Comparison of ENCODE assay signal across 31 mouse cellular contexts in the genomic region with DNA sequence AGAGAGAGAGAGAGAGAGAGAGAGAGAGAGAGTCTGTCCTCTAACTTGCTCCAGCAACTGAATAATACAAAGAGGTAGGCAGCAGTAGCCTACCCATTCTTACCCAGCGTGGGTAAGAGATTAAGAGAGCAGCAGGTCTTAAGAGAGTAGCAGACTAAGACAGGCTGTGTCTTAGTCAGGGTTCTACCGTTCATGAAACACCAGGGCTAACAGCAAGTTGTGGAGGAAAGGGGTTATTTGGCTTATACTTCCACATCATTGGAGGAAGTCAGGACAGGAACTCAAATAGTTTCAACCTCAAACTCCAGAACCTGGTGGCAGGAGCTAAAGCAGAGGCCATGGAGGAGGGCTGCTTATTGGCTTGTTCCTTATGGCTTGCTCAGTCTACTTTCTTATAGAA. TPM values are rescaled to one million over a fixed set of nuclear protein-coding genes. Genes with fewer than 3 reads are reported as not detected.
DNase-seq lines count a peak whose midpoint lies in the region; ATAC-seq and TF ChIP-seq lines count a peak whose summit lies in the region.
"Had no signal": no experiment of that assay in that cellular context is flagged by ENCODE, and none has a peak within 500 bp of the region (broad histone marks: within the 10 kb centered on the region; RNA-seq: fewer than 3 reads in every experiment).

No protein-coding gene starts in this region.

- 0 out of 2 replicates have a peak overlapping the region, but pooled peaks have one; percentile 76 for H3K4me2 ChIP-seq in liver, embryonic 13.5 days
- no peak overlapping the region for H3K4me2 ChIP-seq in liver, embryonic 12.5 days
- H3K4me2 ChIP-seq in CH12.LX (ENCODE audit: insufficient read depth, low read depth, poor library complexity, severe bottlenecking), result peak overlapping the region; percentile 92
- no peak overlapping the region for H3K4me2 ChIP-seq in forebrain, postnatal 0 days (ENCODE audit: low read depth)
- H3K4me2 ChIP-seq: embryonic facial prominence, embryonic 15.5 days; hindbrain, embryonic 13.5 days; midbrain, embryonic 15.5 days had no signal

- no peak overlapping the region for H3K27ac ChIP-seq in liver, embryonic 13.5 days
- no peak overlapping the region for H3K27ac ChIP-seq in liver, embryonic 12.5 days
- H3K27ac ChIP-seq in CH12.LX (ENCODE audit: insufficient read depth, low read depth), result peak overlapping the region; percentile 54
- H3K27ac ChIP-seq in bone marrow, adult 2 months (ENCODE audit: control insufficient read depth, insufficient read depth, low read depth, low read length, poor library complexity), result peak overlapping the region; percentile 19; the same call in 1 of the 2 replicates
- no peak overlapping the region for H3K27ac ChIP-seq in forebrain, postnatal 0 days (ENCODE audit: low read depth, low read length)
- H3K27ac ChIP-seq: embryonic facial prominence, embryonic 15.5 days; hindbrain, embryonic 13.5 days; limb, embryonic 15.5 days; midbrain, embryonic 15.5 days had no signal

- DNase-seq in liver, embryonic 13.5 days, result no peak
- no peak for DNase-seq in CH12.LX (ENCODE audit: extremely low read depth)
- DNase-seq in thymus, postnatal 14 days, result no peak
- no peak for DNase-seq in forebrain, postnatal 0 days
- no peak for DNase-seq in spleen, postnatal 10 days (ENCODE audit: low spot score in 2 of 2)
- DNase-seq: adrenal gland, postnatal 14 days; B cell, adult 2 months; cerebellum, adult 9-11 months; gastrocnemius, postnatal 10 days; kidney, adult 18-20 months; kidney, postnatal 4 days; left cerebral cortex, postnatal 4 days; lung, embryonic 14.5 days; thymus, adult 18-20 months; thymus, postnatal 4 days had no signal

- H3K27me3 ChIP-seq in liver, embryonic 13.5 days, result peaks cover 10% of the 10 kb centered on the region; the same call in 1 of the 2 replicates
- H3K27me3 ChIP-seq in liver, embryonic 12.5 days (replicated peaks), result no peaks in the 10 kb centered on the region; the same call in 1 of the 2 replicates
- no peaks in the 10 kb centered on the region for H3K27me3 ChIP-seq in CH12.LX (replicated peaks)
- no peaks in the 10 kb centered on the region for H3K27me3 ChIP-seq in forebrain, postnatal 0 days (ENCODE audit: insufficient read depth, low read length)
- H3K27me3 ChIP-seq: embryonic facial prominence, embryonic 15.5 days had no signal

- H3K4me3 ChIP-seq in liver, embryonic 13.5 days (replicated peaks), result no peak overlapping the region
- no peak overlapping the region for H3K4me3 ChIP-seq in liver, embryonic 12.5 days
- H3K4me3 ChIP-seq in CH12.LX (replicated peaks in 1 of 3; ENCODE audit: low read depth in 2 of 3, low read length in 2 of 3, poor library complexity in 1 of 3), result no peak overlapping the region
- H3K4me3 ChIP-seq in bone marrow, adult 2 months (replicated peaks; ENCODE audit: control insufficient read depth, low read depth, low read length), result no peak overlapping the region
- no peak overlapping the region for H3K4me3 ChIP-seq in forebrain, postnatal 0 days (ENCODE audit: low read depth, low read length)
- H3K4me3 ChIP-seq: embryonic facial prominence, embryonic 15.5 days; hindbrain, embryonic 13.5 days; midbrain, embryonic 15.5 days had no signal

- no peak for TF ChIP-seq CTCF in CH12.LX (conservative IDR thresholded peaks at IDR 0.05 in 1 of 2, IDR thresholded peaks at IDR 0.05 in 1 of 2; ENCODE audit: low read depth in 2 of 2, low read length in 2 of 2)
- no peak for TF ChIP-seq CTCF in bone marrow, adult 2 months (IDR thresholded peaks at IDR 0.05; ENCODE audit: control insufficient read depth, insufficient read depth, low read length)
- TF ChIP-seq CTCF in forebrain, postnatal 0 days (IDR thresholded peaks at IDR 0.05; ENCODE audit: low read depth), result no peak

- TF ChIP-seq POLR2A in CH12.LX (IDR thresholded peaks at IDR 0.05; ENCODE audit: low read depth, low read length), result no peak; the same call in 1 of the 2 replicates
- no peak for TF ChIP-seq POLR2A in bone marrow, adult 2 months (IDR thresholded peaks at IDR 0.05; ENCODE audit: borderline replicate concordance, control insufficient read depth, low read depth, low read length)

- peaks cover 8% of the 10 kb centered on the region for H3K36me3 ChIP-seq in liver, embryonic 13.5 days
- H3K36me3 ChIP-seq in liver, embryonic 12.5 days, result peaks cover 9% of the 10 kb centered on the region
- peaks cover 6 to 26% of the 10 kb centered on the region in 2 experiments for H3K36me3 ChIP-seq in CH12.LX (replicated peaks in 1 of 2; ENCODE audit: control insufficient read depth in 1 of 2, insufficient read depth in 1 of 2, low read length in 1 of 2)
- H3K36me3 ChIP-seq in forebrain, postnatal 0 days (ENCODE audit: insufficient read depth), result 0 out of 2 replicates have a peak, but pooled peaks cover under 1% of the 10 kb centered on the region
- H3K36me3 ChIP-seq: midbrain, embryonic 15.5 days had no signal

- no peak for ATAC-seq in liver, embryonic 13.5 days (ENCODE audit: low read depth)
- no peak for ATAC-seq in liver, embryonic 12.5 days
- peak; percentile 25; the same call in 1 of the 2 replicates for ATAC-seq in monocyte, adult 5-6 weeks (replicated peaks; ENCODE audit: insufficient number of reproducible peaks, low FRiP score, low TSS enrichment, poor library complexity, severe bottlenecking)
- ATAC-seq in forebrain, postnatal 0 days, result no peak
- ATAC-seq: forebrain, embryonic 14.5 days; inflammation-experienced regulatory T-cells, adult 6 months; midbrain, embryonic 15.5 days had no signal

- no peak for TF ChIP-seq RAD21 in CH12.LX (IDR thresholded peaks at IDR 0.05; ENCODE audit: low read depth, low read length)

- H3K79me2 ChIP-seq in CH12.LX (replicated peaks; ENCODE audit: control insufficient read depth, extremely low read depth, insufficient read depth, poor library complexity, severe bottlenecking), result peaks cover 13% of the 10 kb centered on the region

- WGBS in liver, embryonic 13.5 days (ENCODE audit: insufficient replicate concordance), result 27% methylated on average over 2 of the region's 2 CpGs
- WGBS in liver, embryonic 12.5 days (ENCODE audit: insufficient replicate concordance), result 40% methylated on average over 2 of the region's 2 CpGs
- 6% methylated on average over 2 of the region's 2 CpGs for WGBS in bone marrow, adult 2 months
- WGBS in forebrain, postnatal 0 days, result 59% methylated on average over 2 of the region's 2 CpGs

- in situ Hi-C loops in CH12.LX (cut with MboI; ENCODE audit: low pct_ligation_motif_present, low pct_unique_long_range_greater_than_20kb, low sequenced_read_pairs), result no loop called here

- no peaks in the 10 kb centered on the region for H3K9me3 ChIP-seq in liver, embryonic 13.5 days (replicated peaks)
- H3K9me3 ChIP-seq in liver, embryonic 12.5 days (replicated peaks), result no peaks in the 10 kb centered on the region
- H3K9me3 ChIP-seq in CH12.LX (replicated peaks; ENCODE audit: low read length), result no peaks in the 10 kb centered on the region
- H3K9me3 ChIP-seq in forebrain, postnatal 0 days (ENCODE audit: low read length), result no peaks in the 10 kb centered on the region
- H3K9me3 ChIP-seq: embryonic facial prominence, embryonic 15.5 days; hindbrain, embryonic 13.5 days; limb, embryonic 15.5 days; midbrain, embryonic 15.5 days had no signal

- H3K9ac ChIP-seq in liver, embryonic 13.5 days, result no peak overlapping the region
- no peak overlapping the region for H3K9ac ChIP-seq in liver, embryonic 12.5 days
- H3K9ac ChIP-seq in CH12.LX (ENCODE audit: insufficient read depth, low read depth), result peak overlapping the region; percentile 60
- no peak overlapping the region for H3K9ac ChIP-seq in forebrain, postnatal 0 days
- H3K9ac ChIP-seq: embryonic facial prominence, embryonic 15.5 days; hindbrain, embryonic 13.5 days; limb, embryonic 15.5 days; lung, embryonic 14.5 days; midbrain, embryonic 15.5 days had no signal

- no peak for TF ChIP-seq EP300 in CH12.LX (IDR thresholded peaks at IDR 0.05; ENCODE audit: low read length)

- dilution Hi-C loops in CH12.LX (cut with MboI; ENCODE audit: extremely low pct_ligation_motif_present, extremely low pct_unique_long_range_greater_than_20kb, low sequenced_read_pairs), result no loop called here

- peaks cover 43% of the 10 kb centered on the region for H3K4me1 ChIP-seq in liver, embryonic 13.5 days (replicated peaks)
- H3K4me1 ChIP-seq in liver, embryonic 12.5 days, result peaks cover 45% of the 10 kb centered on the region
- H3K4me1 ChIP-seq in CH12.LX (ENCODE audit: control insufficient read depth in 1 of 2, insufficient read depth in 2 of 2), result peaks cover 7 to 46% of the 10 kb centered on the region in 2 experiments; a peak in 3 of 4 replicates
- no peaks in the 10 kb centered on the region; the same call in 1 of the 2 replicates for H3K4me1 ChIP-seq in bone marrow, adult 2 months (ENCODE audit: control insufficient read depth, insufficient read depth, low read length)
- H3K4me1 ChIP-seq in forebrain, postnatal 0 days (ENCODE audit: insufficient read depth), result no peaks in the 10 kb centered on the region

RNA-seq across cellular contexts. Expression of gene Eif4a2, which starts 3.4 kb away (rescaled TPM):
- polyA plus RNA-seq in liver, embryonic 13.5 days (2015; fragmentation: Nextera tagmentation; extraction: Ambion mirVana), result 75.2 and 94.5 TPM in 2 replicates
- 99.9 and 102 TPM in 2 replicates for polyA plus RNA-seq in liver, embryonic 12.5 days (2016; fragmentation: Nextera tagmentation; extraction: Ambion mirVana)
- 358 and 457 TPM in 2 replicates for total RNA-seq in CH12.LX (2012; rRNA removed)
- total RNA-seq in CH12.LX (2014; rRNA removed), result 660 and 860 TPM in 2 replicates
- polyA plus RNA-seq in CH12.LX (2012; ENCODE audit: insufficient read length, low read depth), result 475 TPM in 2 replicates
- 103 and 232 TPM in 2 replicates for polyA plus RNA-seq in bone marrow, adult 2 months (2011; ENCODE audit: insufficient read depth, insufficient read length, low replicate concordance, missing spikeins)
- 1,626 to 2,036 TPM (median 1,817 TPM) in 3 replicates for total RNA-seq in monocyte, adult 5-6 weeks (2017)
- 948 and 1,017 TPM in 2 replicates for total RNA-seq in forebrain, postnatal 0 days (2014; rRNA removed)
- polyA plus RNA-seq in forebrain, postnatal 0 days (2015; fragmentation: Nextera tagmentation; extraction: Ambion mirVana), result 311 and 313 TPM in 2 replicates

RNA-seq across cellular contexts. Expression of gene Rfc4, which starts 23.7 kb away (rescaled TPM):
- 199 and 218 TPM in 2 replicates for polyA plus RNA-seq in liver, embryonic 13.5 days (2015; fragmentation: Nextera tagmentation; extraction: Ambion mirVana)
- 184 and 199 TPM in 2 replicates for polyA plus RNA-seq in liver, embryonic 12.5 days (2016; fragmentation: Nextera tagmentation; extraction: Ambion mirVana)
- total RNA-seq in CH12.LX (2012; rRNA removed) (121 and 125 TPM in 2 replicates), CH12.LX (2014; rRNA removed) (191 and 204 TPM in 2 replicates)
- 74.6 and 91.5 TPM in 2 replicates for polyA plus RNA-seq in CH12.LX (2012; ENCODE audit: insufficient read length, low read depth)
- 35.1 and 55.1 TPM in 2 replicates for polyA plus RNA-seq in bone marrow, adult 2 months (2011; ENCODE audit: insufficient read depth, insufficient read length, low replicate concordance, missing spikeins)
- total RNA-seq in monocyte, adult 5-6 weeks (2017), result 6.0 to 13.5 TPM (median 12.6 TPM) in 3 replicates
- 19.3 and 20.4 TPM in 2 replicates for total RNA-seq in forebrain, postnatal 0 days (2014; rRNA removed)
- 32.0 and 42.1 TPM in 2 replicates for polyA plus RNA-seq in forebrain, postnatal 0 days (2015; fragmentation: Nextera tagmentation; extraction: Ambion mirVana)

RNA-seq across cellular contexts. Expression of gene Adipoq, which starts 42.5 kb away (rescaled TPM):
- polyA plus RNA-seq in liver, embryonic 13.5 days (2015; fragmentation: Nextera tagmentation; extraction: Ambion mirVana), result not detected in 2 replicates
- polyA plus RNA-seq in liver, embryonic 12.5 days (2016; fragmentation: Nextera tagmentation; extraction: Ambion mirVana), result not detected in 2 replicates
- total RNA-seq in CH12.LX (2012; rRNA removed), result 0.13 TPM in 1 of 2 replicates, not detected in the other
- total RNA-seq in CH12.LX (2014; rRNA removed), result 0.68 and 0.99 TPM in 2 replicates
- 0.55 and 1.1 TPM in 2 replicates for polyA plus RNA-seq in CH12.LX (2012; ENCODE audit: insufficient read length, low read depth)
- polyA plus RNA-seq in bone marrow, adult 2 months (2011; ENCODE audit: insufficient read depth, insufficient read length, low replicate concordance, missing spikeins), result 32.3 and 39.5 TPM in 2 replicates
- not detected in 3 replicates for total RNA-seq in monocyte, adult 5-6 weeks (2017)
- 0.46 and 0.52 TPM in 2 replicates for total RNA-seq in forebrain, postnatal 0 days (2014; rRNA removed)
- polyA plus RNA-seq in forebrain, postnatal 0 days (2015; fragmentation: Nextera tagmentation; extraction: Ambion mirVana), result not detected in 2 replicates
- total RNA-seq: common myeloid progenitor, adult 5-6 weeks; left cerebral cortex, adult 8-10 months; left cerebral cortex, postnatal 4 days; megakaryocyte-erythroid progenitor cell, adult 5-6 weeks; neutrophil, adult 5-6 weeks had no signal
- polyA plus RNA-seq: forebrain, embryonic 14.5 days; hindbrain, embryonic 13.5 days; limb, embryonic 15.5 days; lung, embryonic 14.5 days; midbrain, embryonic 15.5 days had no signal

RNA-seq across cellular contexts. Expression of gene Kng1, which starts 46.2 kb away (rescaled TPM):
- polyA plus RNA-seq in liver, embryonic 13.5 days (2015; fragmentation: Nextera tagmentation; extraction: Ambion mirVana), result 274 and 287 TPM in 2 replicates
- 145 and 151 TPM in 2 replicates for polyA plus RNA-seq in liver, embryonic 12.5 days (2016; fragmentation: Nextera tagmentation; extraction: Ambion mirVana)
- not detected in 2 replicates for total RNA-seq in CH12.LX (2012; rRNA removed)
- not detected in 2 replicates for total RNA-seq in CH12.LX (2014; rRNA removed)
- not detected in 2 replicates for polyA plus RNA-seq in CH12.LX (2012; ENCODE audit: insufficient read length, low read depth)
- 6.3 and 13.7 TPM in 2 replicates for polyA plus RNA-seq in bone marrow, adult 2 months (2011; ENCODE audit: insufficient read depth, insufficient read length, low replicate concordance, missing spikeins)
- not detected in 3 replicates for total RNA-seq in monocyte, adult 5-6 weeks (2017)
- total RNA-seq in forebrain, postnatal 0 days (2014; rRNA removed), result not detected in 2 replicates
- not detected in 2 replicates for polyA plus RNA-seq in forebrain, postnatal 0 days (2015; fragmentation: Nextera tagmentation; extraction: Ambion mirVana)
- total RNA-seq: common myeloid progenitor, adult 5-6 weeks; heart, adult 8-10 months; heart, postnatal 25 days; left cerebral cortex, adult 8-10 months; left cerebral cortex, postnatal 4 days; megakaryocyte-erythroid progenitor cell, adult 5-6 weeks; neutrophil, adult 5-6 weeks had no signal
- polyA plus RNA-seq: forebrain, embryonic 14.5 days; heart, embryonic 14.5 days; hindbrain, embryonic 13.5 days; inflammation-experienced regulatory T-cells, adult 6 months; midbrain, embryonic 15.5 days had no signal

Comparison
In these comparisons a context has a peak if more than half of its experiments do, and no peak if none do; other contexts are left out.
1. H3K4me2 ChIP-seq: peak in liver, embryonic 13.5 days (single experiment) and CH12.LX (single experiment); none in liver, embryonic 12.5 days (single experiment) and forebrain, postnatal 0 days (single experiment).
2. H3K27ac ChIP-seq: peak in CH12.LX (single experiment) and bone marrow, adult 2 months (single experiment); none in liver, embryonic 13.5 days (single experiment), liver, embryonic 12.5 days (single experiment) and forebrain, postnatal 0 days (single experiment).
3. RNA of gene Adipoq, which starts 42.5 kb away (polyA plus RNA-seq): 32.3 to 39.5 TPM in bone marrow, adult 2 months; 0.55 to 1.1 TPM in CH12.LX, not detected in liver, embryonic 12.5 days, not detected in forebrain, postnatal 0 days and not detected in liver, embryonic 13.5 days; every median in the first group is over 10 times any median in the second.